Mouse (Mus musculus) frontal cortex, postnatal 36 days (tissue): ENCODE measurements at regions not wholly inside any gene's neighbourhood (a gene's known extent, or its start where the extent isn't known, plus 50 kb on each side); places are given as distances from the start of the nearest gene placed in this dataset.

Experiments
- DNase-seq, 2 experiments: peaks; one replicate each; pipeline ENCODE4 v3.0.0; 2022; ENCODE audit warnings: low spot score in 2 of 2

GRCm38 (mm10) chr2:137821344-137821916, 434.9 kb upstream of the Btbd3 start:
- DNase-seq, result peak; percentile 30 to 50

DNA sequence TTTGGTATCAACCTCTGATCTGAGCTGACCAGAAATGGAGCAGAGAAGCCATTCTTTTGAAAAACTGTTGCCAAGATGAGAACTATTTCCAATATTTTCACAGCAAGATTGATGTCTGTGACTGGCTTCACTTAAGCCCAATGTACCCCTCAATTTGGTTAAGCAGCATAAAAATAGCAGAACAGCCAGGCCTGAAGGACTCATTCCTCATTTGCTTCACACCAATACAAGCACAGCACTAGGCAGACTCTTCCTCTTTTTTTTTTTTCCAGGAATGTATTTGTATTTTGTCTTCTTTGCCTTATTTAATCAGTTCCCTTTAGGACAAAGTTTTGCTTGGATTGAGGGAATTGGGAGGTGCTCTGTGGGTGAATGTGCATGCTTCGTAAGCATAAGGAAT, 441.4 kb upstream of the Btbd3 start:
- DNase-seq, result no peak

DNA sequence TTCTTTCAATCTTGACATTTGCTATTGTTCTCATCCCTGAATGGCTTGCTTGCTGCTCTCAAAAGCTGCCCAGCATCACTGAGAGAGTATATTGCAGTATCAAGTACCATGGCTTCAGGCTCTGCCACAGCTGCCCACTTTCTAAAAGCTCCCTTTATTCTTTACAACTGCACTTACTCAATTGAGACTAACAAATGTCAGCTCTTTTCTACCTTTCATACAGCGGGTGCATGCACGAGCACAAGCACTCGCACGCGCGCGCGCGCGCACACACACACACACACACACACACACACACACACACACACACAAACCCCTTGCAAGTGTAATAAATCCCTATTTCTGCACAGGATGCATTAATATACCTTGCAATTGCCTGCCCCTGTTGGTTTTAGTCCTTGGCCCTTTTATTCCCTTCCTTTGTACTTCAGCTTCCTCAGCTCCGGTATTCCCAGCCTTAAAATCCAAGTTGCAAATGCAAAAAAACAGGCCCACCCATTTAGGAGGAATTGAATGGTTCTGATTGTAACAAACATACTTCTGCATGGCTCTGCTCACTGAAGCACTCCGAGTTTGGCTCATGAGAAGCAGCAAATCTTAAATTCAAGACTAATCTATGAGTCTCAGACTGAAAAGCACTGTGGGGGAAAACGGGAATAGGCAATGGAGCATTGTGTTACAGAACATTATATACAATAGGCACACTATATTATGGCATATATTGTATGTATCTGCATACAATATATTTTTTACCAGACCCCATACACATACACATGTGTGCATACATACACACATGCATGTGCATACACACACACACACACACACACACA, 447.7 kb upstream of the Btbd3 start:
- no peak for DNase-seq

DNA sequence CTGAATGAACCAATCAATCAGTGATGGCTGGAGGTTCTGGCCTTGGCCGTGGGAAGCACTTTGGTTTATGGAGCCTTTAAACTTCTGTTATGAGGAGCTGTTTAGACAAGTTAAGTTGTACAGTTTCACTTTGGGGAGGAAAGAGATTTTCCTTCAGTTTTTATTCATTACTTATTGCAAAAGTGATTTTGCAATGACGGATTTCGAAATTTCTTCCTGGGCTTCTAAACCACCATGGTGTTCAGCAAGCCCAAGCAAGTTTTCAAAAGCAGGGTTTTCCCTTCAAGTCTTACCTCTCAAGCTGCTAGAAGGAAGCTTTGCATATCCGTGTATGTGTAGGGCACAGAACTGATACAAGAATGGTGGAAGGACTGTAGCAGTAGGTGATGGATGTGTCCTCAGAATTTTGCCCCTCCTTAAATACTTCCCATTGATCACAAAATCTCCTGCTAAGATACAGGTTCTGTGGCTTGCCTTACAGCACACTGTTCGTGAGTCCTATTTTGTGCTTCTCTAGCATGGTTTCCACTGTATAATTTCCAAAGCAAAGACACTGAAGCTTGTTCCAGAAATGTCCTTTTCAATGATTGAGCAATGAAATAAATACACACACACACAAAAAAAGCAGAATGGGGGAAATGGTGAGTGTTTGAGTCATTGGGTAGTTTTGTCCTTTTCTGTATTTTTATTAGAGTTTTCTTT, 448.6 kb upstream of the Btbd3 start:
- no peak for DNase-seq

GRCm38 (mm10) chr2:137794841-137795240, 461.5 kb upstream of the Btbd3 start:
- DNase-seq, result no peak

DNA sequence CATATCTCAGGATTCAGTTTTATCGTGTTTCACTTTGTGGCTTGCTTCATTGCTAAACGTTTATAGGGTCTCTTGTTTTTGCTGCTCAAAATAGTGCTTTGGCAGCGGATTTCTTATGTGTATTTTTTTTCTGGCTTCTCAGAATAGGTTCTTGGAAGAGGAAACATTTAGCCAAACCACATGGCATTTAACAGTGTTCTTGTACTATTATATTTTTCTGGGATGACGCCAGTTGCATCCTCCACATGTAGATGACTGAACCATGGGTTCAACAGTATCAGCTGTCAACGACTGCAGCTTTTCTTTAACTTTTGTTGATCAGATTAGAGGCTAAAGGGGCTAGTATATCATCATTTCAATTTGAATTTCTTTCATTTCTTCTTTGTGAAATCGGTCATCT, 472.3 kb upstream of the Btbd3 start:
- no peak for DNase-seq

DNA sequence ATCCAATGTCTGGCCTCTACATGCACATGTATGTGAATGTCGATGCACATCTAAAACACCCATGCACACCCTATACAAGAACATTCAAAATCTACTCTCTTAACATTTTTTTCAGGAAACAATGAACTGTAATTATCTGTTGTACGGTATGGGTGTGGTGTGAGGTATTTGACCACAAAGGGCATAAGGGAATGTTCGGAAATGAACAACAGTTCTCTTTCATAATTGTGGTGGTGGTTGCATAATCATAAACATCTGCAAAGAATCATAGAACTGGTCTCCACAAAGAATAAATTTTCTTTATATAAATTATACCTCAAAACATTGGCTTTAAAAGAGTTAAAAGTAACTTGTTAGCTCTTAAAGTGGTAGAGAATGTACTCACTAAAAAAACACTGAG, 478.9 kb upstream of the Btbd3 start:
- no peak for DNase-seq

- no peak for DNase-seq
Observed at GRCm38 (mm10) chr2:137764785-137765184, 491.6 kb upstream of the Btbd3 start.

DNA sequence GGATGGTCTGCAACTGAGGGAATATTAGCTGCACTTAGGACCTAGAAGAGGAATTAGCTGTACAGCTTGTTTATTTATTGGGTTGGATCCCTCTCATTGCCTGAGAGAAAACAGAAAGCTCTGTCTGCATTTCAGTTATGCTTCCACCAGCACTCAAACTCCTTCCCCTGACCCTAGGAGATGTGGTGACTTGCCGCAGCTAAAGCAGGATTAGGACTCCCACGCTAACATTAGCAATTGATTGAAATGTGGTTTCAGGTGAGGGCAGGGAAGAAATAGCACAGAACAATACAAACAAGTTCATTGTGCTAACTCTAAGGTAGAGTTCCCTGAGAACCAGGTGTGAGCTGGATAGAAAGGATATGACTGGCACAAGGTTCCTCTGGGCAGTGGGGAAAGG, 496.9 kb upstream of the Btbd3 start:
- no peak for DNase-seq

- DNase-seq, result no peak
Observed at GRCm38 (mm10) chr2:137758389-137758788, 498.0 kb upstream of the Btbd3 start.

GRCm38 (mm10) chr2:137757231-137758212, 498.8 kb upstream of the Btbd3 start:
- DNase-seq, result no peak

GRCm38 (mm10) chr2:137756220-137756619, 500.1 kb upstream of the Btbd3 start:
- no peak for DNase-seq

DNA sequence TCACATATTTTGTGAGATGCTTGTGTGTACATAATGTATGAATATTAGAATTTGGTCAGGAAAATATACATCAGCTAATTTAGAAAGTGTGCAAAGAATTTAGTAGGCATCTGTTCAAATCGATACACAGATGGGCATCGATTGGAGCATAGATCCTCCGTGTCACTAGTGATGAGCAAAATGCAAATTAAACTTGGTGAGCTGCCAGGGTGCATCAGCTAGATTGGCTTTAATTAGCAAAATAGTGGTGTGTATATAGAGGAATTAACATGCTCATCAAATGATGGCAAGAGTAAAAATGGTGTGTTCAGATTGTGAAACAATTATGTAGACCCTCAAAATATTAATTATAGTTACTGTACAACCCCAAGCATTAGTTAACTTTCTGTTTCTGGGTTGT, 501.9 kb upstream of the Btbd3 start:
- DNase-seq, result no peak

GRCm38 (mm10) chr2:137732410-137732809, 524.0 kb upstream of the Btbd3 start:
- DNase-seq, result peak; percentile 10 to 50

DNA sequence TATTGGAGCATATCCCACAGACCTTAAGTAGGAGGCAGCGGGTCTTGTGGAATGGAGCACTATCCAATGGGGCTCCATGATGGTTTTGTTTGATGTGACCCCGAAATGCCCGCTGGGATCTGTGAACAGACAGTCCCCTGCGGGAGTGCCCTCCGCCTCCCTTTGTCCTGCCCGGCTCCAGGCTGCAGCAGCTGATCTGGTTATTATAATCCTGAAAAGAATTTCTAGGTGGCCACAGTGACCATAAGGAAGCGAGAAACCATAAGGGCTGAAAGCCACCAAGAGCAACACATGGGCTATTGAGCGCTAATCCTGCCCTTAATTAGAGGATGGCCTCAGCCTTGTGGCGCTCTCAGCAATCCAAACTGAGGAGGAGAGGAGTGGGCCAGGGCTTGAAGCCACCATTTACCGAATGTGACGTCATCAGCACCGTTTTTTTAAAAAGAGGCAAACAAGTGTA, 525.9 kb upstream of the Btbd3 start:
- no peak for DNase-seq

DNA sequence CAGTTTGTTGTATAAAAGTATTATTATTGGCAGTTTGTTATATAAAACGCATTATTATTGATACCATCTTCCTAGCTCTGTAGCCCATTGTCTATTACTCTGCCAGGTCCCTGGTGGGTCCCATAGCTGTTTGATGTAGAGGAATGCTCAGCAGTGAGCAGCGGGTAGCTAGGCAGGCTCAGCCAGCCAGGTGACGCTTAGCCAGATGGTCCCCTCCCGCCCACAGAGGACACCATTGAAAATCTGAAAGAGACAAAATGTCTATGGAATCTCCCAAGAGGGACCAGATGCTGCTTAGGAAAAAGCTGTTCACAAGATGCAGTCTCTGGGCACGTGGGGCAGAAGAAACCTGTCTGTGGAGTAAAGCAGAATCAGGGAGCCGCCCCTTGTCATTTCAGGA, 526.5 kb upstream of the Btbd3 start:
- peak in 1 of 2 experiments; percentile 46 for DNase-seq

- DNase-seq, result no peak
Observed at GRCm38 (mm10) chr2:137729207-137729606, 527.2 kb upstream of the Btbd3 start.

GRCm38 (mm10) chr2:137723651-137724050, 532.7 kb upstream of the Btbd3 start:
- DNase-seq, result no peak

DNA sequence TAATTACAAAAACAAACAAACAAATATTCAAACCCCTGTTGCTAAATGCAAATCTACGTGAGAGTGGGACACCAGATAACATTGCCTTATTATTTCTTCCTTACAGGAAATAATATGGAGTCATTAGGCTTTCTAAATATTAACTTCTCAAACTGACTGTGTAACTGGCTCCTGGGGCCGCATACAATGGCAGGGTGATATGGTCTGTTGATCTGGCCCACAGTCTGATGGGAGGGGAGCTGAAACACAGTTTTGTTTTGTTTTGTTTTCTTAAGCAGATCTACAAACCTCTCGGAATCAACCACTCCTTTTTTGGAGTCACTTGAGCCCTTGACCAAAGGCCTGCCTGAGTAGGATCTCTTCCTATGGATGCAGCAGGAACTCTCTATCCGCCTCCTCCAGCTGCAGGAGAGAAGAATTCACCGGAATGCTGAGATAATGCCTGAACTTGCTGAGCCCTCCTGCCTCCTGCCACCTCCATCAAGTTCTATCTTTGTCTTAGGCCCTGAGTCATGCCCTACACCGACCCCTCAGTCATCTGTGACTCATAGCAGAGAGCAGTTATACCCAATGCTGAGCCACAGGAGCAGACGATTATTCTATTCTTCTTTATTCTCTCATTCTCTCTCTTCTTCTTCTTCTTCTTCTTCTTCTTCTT, 534.5 kb upstream of the Btbd3 start:
- no peak for DNase-seq

DNA sequence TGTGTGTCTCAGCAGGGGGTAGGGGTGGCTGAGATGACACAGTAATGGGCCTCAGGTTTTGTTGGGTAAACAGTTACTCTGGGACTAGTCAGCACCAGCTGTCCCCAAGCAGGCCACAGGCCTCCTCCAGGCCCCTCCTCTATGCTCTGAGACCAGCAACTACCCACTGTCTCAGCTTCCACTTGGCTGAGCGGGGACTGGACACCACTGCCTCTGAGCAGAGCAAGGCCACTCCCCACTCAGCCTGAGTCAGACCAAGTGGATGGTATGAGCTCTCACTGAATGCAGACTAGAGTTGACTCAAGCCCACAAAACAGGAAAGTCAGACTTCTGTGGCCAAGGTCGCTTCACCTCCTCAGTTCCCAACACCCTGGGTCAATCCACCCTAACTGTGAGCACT, 540.5 kb upstream of the Btbd3 start:
- no peak for DNase-seq

- no peak for DNase-seq
Observed at GRCm38 (mm10) chr2:137706528-137706988, 549.8 kb upstream of the Btbd3 start.
